Mouse (Mus musculus) bone marrow macrophage, adult 2 months (primary cell): ENCODE results near the gene Pak2. TPM values are rescaled to one million over a fixed set of nuclear protein-coding genes. Genes with fewer than 3 reads are reported as not detected.

Source experiments
- H3K27ac ChIP-seq: 2 replicates; pipeline ENCODE4 v1.5.1; 2012; ENCODE audit warnings: low read depth, low read length; ENCODE audit not compliant: insufficient read depth
- H3K4me1 ChIP-seq: 2 replicates; pipeline ENCODE4 v1.6.1; 2012; ENCODE audit warnings: low read length; ENCODE audit not compliant: control insufficient read depth, insufficient read depth
- H3K4me3 ChIP-seq: 2 replicates; pipeline ENCODE4 v1.5.1; 2012; ENCODE audit warnings: mild to moderate bottlenecking, low read length, moderate library complexity; ENCODE audit not compliant: insufficient read depth
- CTCF ChIP-seq: IDR thresholded peaks from 2 replicates; pipeline ENCODE4 v1.5.1; 2012; ENCODE audit warnings: low read depth, mild to moderate bottlenecking, low read length, moderate library complexity
- POLR2A ChIP-seq: IDR thresholded peaks from 2 replicates; pipeline ENCODE4 v1.6.1; 2012; ENCODE audit warnings: mild to moderate bottlenecking, low read depth, low read length, borderline replicate concordance
- polyA plus RNA-seq: library from polyadenylated mRNA; stranded (reverse); fragments of >200 nt; gene quantifications from 2 replicates; pipeline ENCODE4 v1.2.4, GENCODE M21; 2012; ENCODE audit not compliant: missing spikeins, insufficient read depth, insufficient read length

Pak2 gene
- polyA plus RNA-seq, 1 experiment = 63.0 TPM

GRCm38 (mm10) chr16:32068389-32069300, 10.5 kb downstream of the Pak2 start:
- H3K4me3 ChIP-seq = no peak overlapping the region
- H3K27ac ChIP-seq = no peak overlapping the region
- peaks cover 44% of the 10 kb centered on the region for H3K4me1 ChIP-seq
- TF ChIP-seq CTCF = no peak

DNA sequence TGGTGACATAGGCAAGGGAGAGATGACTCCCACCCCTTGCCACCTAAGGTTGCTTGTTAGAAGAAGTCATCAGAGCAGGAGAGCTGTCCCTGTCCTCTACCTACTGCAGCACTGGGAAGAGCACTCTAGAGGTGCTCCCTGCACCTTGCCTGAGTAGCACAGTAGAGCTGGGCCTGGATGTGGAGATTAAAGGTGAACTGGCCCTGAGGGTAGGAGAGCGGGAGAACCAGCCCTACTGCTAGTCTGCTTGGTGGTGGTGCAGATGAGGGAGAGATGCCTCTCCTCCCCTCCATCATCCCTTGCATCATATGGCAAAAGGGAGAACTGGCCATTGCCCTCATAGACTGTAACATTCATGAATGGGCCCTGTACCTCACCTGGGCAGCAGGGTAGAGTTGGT, 12.2 kb downstream of the Pak2 start:
- TF ChIP-seq POLR2A (no peak), CTCF (no peak)
- Histone ChIP-seq H3K4me1 (peaks cover 51% of the 10 kb centered on the region), H3K4me3 (no peak overlapping the region), H3K27ac (no peak overlapping the region)

DNA sequence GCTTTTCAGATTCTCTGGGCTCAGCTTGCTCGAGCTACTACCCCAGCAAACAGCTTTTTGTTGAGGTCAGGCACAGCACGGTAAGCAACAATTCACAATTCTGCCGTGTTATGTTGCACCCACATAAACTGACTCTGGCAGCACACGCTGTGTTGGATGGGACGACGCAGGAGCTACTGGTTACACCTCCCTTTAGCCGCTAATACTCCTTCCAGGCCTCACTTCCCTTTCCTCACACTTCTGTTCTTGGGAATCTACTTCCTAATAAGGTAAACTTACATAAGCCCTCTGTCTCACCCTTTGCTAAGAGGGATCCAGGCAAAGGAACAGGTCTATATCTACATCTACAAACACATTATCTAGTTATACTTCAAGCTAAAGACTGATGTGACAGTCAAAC, 15.2 kb downstream of the Pak2 start:
- no peak overlapping the region for H3K27ac ChIP-seq
- no peak overlapping the region for H3K4me3 ChIP-seq
- peaks cover 57% of the 10 kb centered on the region for H3K4me1 ChIP-seq
- TF ChIP-seq CTCF = no peak
- no peak for TF ChIP-seq POLR2A

- Histone ChIP-seq H3K27ac (no peak overlapping the region), H3K4me1 (peaks cover 53% of the 10 kb centered on the region), H3K4me3 (no peak overlapping the region)
- TF ChIP-seq CTCF = no peak
- TF ChIP-seq POLR2A = no peak
Observed at GRCm38 (mm10) chr16:32062226-32062625, 16.9 kb downstream of the Pak2 start.

DNA sequence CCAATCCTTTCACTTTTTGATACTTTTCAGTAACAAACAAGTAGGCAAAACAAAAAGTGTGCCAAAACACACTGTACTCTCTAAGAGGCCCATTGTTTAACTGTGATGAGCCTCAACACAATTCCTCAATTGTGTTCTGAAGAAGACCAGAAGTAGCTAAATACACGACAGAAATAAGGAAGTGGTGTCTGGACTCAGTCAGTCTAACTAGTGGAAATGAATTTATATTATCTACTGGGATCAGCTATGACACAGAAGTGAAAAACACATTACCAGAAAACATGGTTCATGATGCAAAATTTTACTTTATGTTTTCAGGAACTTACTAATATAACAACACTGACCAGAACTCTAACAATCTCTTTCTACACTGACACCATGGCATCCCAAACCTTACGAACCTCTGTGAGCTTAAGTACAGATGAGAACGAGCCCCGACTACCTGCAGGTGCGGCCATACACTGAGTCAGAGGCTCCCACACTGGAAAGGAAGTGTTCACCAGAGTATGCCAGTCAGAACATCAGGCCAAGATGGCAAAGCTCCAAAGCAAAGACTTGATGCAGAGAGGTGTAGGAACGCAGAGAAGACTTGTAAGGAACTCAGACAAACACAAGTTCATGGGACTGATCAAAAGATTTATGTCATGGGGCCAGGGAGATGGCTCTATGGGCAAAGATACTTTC, 19.2 kb downstream of the Pak2 start:
- no peak overlapping the region for H3K27ac ChIP-seq
- no peak overlapping the region for H3K4me3 ChIP-seq
- H3K4me1 ChIP-seq = peaks cover 37% of the 10 kb centered on the region
- no peak for TF ChIP-seq POLR2A
- TF ChIP-seq CTCF = no peak

GRCm38 (mm10) chr16:32058817-32059216, 20.3 kb downstream of the Pak2 start:
- Histone ChIP-seq H3K4me1 (peaks cover 31% of the 10 kb centered on the region), H3K27ac (no peak overlapping the region), H3K4me3 (no peak overlapping the region)
- TF ChIP-seq CTCF = no peak
- TF ChIP-seq POLR2A = no peak

GRCm38 (mm10) chr16:32042367-32042766, 36.8 kb downstream of the Pak2 start:
- no peak overlapping the region for H3K4me3 ChIP-seq
- TF ChIP-seq POLR2A (no peak), CTCF (peak; percentile 27; the same call in 1 of the 2 replicates)
- H3K4me1 ChIP-seq = no peaks in the 10 kb centered on the region
- no peak overlapping the region for H3K27ac ChIP-seq

DNA sequence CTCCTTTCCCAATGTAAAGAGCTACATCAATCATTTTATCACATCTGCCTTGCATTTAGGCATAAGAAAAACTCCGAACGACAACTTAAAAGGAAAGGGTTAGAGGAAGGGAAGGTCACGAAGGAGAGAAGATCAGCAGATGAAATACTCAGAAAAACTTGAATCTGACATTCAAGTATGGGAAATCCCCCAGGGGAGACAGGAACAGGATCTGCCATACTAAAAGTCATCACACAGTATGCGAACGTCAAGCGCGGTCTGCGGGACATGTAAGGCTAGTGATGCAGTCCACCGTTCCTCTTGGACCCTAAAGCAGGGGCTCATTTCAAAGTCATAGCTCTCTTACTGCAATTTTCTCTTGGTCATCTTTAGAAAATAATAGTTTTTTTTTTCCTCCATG, 59.5 kb downstream of the Pak2 start:
- no peak for TF ChIP-seq CTCF
- TF ChIP-seq POLR2A = no peak
- Histone ChIP-seq H3K4me3 (no peak overlapping the region), H3K4me1 (no peaks in the 10 kb centered on the region), H3K27ac (no peak overlapping the region)

- TF ChIP-seq POLR2A (no peak), CTCF (no peak)
- no peak overlapping the region for H3K27ac ChIP-seq
- H3K4me1 ChIP-seq = peaks cover 10% of the 10 kb centered on the region
- no peak overlapping the region for H3K4me3 ChIP-seq
Observed at GRCm38 (mm10) chr16:32010330-32010729, 68.8 kb downstream of the Pak2 start.

GRCm38 (mm10) chr16:32009913-32010312, 69.2 kb downstream of the Pak2 start:
- no peak for TF ChIP-seq CTCF
- no peak for TF ChIP-seq POLR2A
- no peak overlapping the region for H3K4me3 ChIP-seq
- peaks cover 10% of the 10 kb centered on the region for H3K4me1 ChIP-seq
- no peak overlapping the region for H3K27ac ChIP-seq

- TF ChIP-seq POLR2A (no peak), CTCF (no peak)
- no peak overlapping the region for H3K27ac ChIP-seq
- H3K4me1 ChIP-seq = peaks cover 14% of the 10 kb centered on the region
- no peak overlapping the region for H3K4me3 ChIP-seq
Observed at GRCm38 (mm10) chr16:32008529-32009293, 70.4 kb downstream of the Pak2 start.
